Mouse (Mus musculus) embryonic fibroblast, embryonic 13.5 days (primary cell): ENCODE results near the gene Cltc. TPM values are rescaled to one million over a fixed set of nuclear protein-coding genes. Genes with fewer than 3 reads are reported as not detected.
A peak's percentile ranks its signal among the peaks of the same experiment; 100 is the strongest.

Experiments used
- H3K27ac ChIP-seq: 2 replicates; pipeline ENCODE4 v1.5.1; 2012; ENCODE audit warnings: low read length, control low read depth, inconsistent platforms; ENCODE audit not compliant: insufficient read depth
- H3K4me1 ChIP-seq: 2 replicates; pipeline ENCODE4 v1.6.1; 2011; ENCODE audit warnings: low read length; ENCODE audit not compliant: control insufficient read depth, insufficient read depth
- H3K4me3 ChIP-seq: 2 replicates; pipeline ENCODE4 v1.5.1; 2011; ENCODE audit warnings: mild to moderate bottlenecking, control low read depth, low read length; ENCODE audit not compliant: insufficient read depth
- CTCF ChIP-seq: IDR thresholded peaks from 2 replicates; pipeline ENCODE4 v1.5.1; 2011; ENCODE audit warnings: mild to moderate bottlenecking, control low read depth, low read length, moderate library complexity, borderline replicate concordance; ENCODE audit not compliant: insufficient read depth
- POLR2A ChIP-seq: IDR thresholded peaks from 2 replicates; pipeline ENCODE4 v1.6.1; 2011; ENCODE audit warnings: low read depth, mild to moderate bottlenecking, control low read depth, low read length, moderate library complexity
- polyA plus RNA-seq: library from polyadenylated mRNA; stranded (reverse); fragments of >200 nt; gene quantifications from 2 replicates; pipeline ENCODE4 v1.2.4, GENCODE M21; 2011; ENCODE audit warnings: low read depth; ENCODE audit not compliant: missing spikeins, insufficient read length

Cltc gene
- polyA plus RNA-seq, 1 experiment, result 468 TPM

- Histone ChIP-seq H3K4me3 (no peak overlapping the region), H3K27ac (no peak overlapping the region), H3K4me1 (no peaks in the 10 kb centered on the region)
- TF ChIP-seq CTCF (no peak), POLR2A (no peak)
Observed at GRCm38 (mm10) chr11:86668169-86668568, 89.2 kb downstream of the Cltc start.

- no peak for TF ChIP-seq CTCF
- no peak overlapping the region for H3K27ac ChIP-seq
- H3K4me1 ChIP-seq, result no peaks in the 10 kb centered on the region
- no peak overlapping the region for H3K4me3 ChIP-seq
Observed at GRCm38 (mm10) chr11:86667553-86667952, 89.8 kb downstream of the Cltc start.

- H3K4me1 ChIP-seq, result no peaks in the 10 kb centered on the region
- no peak overlapping the region for H3K27ac ChIP-seq
- TF ChIP-seq POLR2A (no peak), CTCF (no peak)
- H3K4me3 ChIP-seq, result no peak overlapping the region
Observed at GRCm38 (mm10) chr11:86664406-86664805, 93.0 kb downstream of the Cltc start.

GRCm38 (mm10) chr11:86663977-86664376 is 93.4 kb downstream of the Cltc start:
- Histone ChIP-seq H3K4me3 (no peak overlapping the region), H3K4me1 (no peaks in the 10 kb centered on the region), H3K27ac (no peak overlapping the region)
- TF ChIP-seq CTCF (no peak), POLR2A (no peak)

GRCm38 (mm10) chr11:86662986-86663895 is 94.1 kb downstream of the Cltc start:
- Histone ChIP-seq H3K27ac (no peak overlapping the region), H3K4me3 (no peak overlapping the region), H3K4me1 (no peaks in the 10 kb centered on the region; the same call in 1 of the 2 replicates)
- TF ChIP-seq POLR2A (no peak), CTCF (no peak)

- Histone ChIP-seq H3K4me3 (no peak overlapping the region), H3K27ac (no peak overlapping the region; the same call in 1 of the 2 replicates), H3K4me1 (peaks cover 2% of the 10 kb centered on the region; the same call in 1 of the 2 replicates)
- TF ChIP-seq CTCF, result no peak
- TF ChIP-seq POLR2A, result no peak
Observed at GRCm38 (mm10) chr11:86657863-86658262, 99.5 kb downstream of the Cltc start.

GRCm38 (mm10) chr11:86656849-86657567 is 100.4 kb downstream of the Cltc start:
- Histone ChIP-seq H3K4me3 (no peak overlapping the region), H3K4me1 (peaks cover 8% of the 10 kb centered on the region), H3K27ac (peak overlapping the region; percentile 47; the same call in 1 of the 2 replicates)
- no peak for TF ChIP-seq CTCF
- TF ChIP-seq POLR2A, result no peak

- Histone ChIP-seq H3K4me3 (no peak overlapping the region), H3K4me1 (peaks cover 9% of the 10 kb centered on the region), H3K27ac (peak overlapping the region; percentile 78)
- no peak for TF ChIP-seq CTCF
- no peak for TF ChIP-seq POLR2A
Observed at GRCm38 (mm10) chr11:86655671-86656070, 101.7 kb downstream of the Cltc start.

- TF ChIP-seq POLR2A, result peak; percentile 7; the same call in 1 of the 2 replicates
- no peak for TF ChIP-seq CTCF
- Histone ChIP-seq H3K4me1 (peaks cover 12% of the 10 kb centered on the region), H3K4me3 (no peak overlapping the region), H3K27ac (peak overlapping the region; percentile 100)
Observed at GRCm38 (mm10) chr11:86654096-86654495, 103.3 kb downstream of the Cltc start.

GRCm38 (mm10) chr11:86653446-86653845 is 103.9 kb downstream of the Cltc start:
- Histone ChIP-seq H3K4me1 (peaks cover 16% of the 10 kb centered on the region), H3K27ac (peak overlapping the region; percentile 100)
- TF ChIP-seq POLR2A, result no peak
- TF ChIP-seq CTCF, result no peak

More at GRCm38 (mm10) chr11:86653446-86653845, 103.9 kb downstream of the Cltc start:
- H3K4me3 ChIP-seq, result no peak overlapping the region
